In genomic region chr2:23570563-23570962, GRCm38 (mm10) we compare ENCODE assay signal across 9 mouse cellular contexts. TPM values are rescaled to one million over a fixed set of nuclear protein-coding genes. Genes with fewer than 3 reads are reported as not detected.
DNase-seq lines count a peak whose midpoint lies in the region; ATAC-seq and TF ChIP-seq lines count a peak whose summit lies in the region.
"Had no signal": no experiment of that assay in that cellular context is flagged by ENCODE, and none has a peak within 500 bp of the region (broad histone marks: within the 10 kb centered on the region; RNA-seq: fewer than 3 reads in every experiment).

No protein-coding gene starts in this region.

- peaks cover 7% of the 10 kb centered on the region; the same call in 1 of the 2 replicates for H3K4me1 ChIP-seq in kidney, postnatal 0 days (replicated peaks; ENCODE audit: insufficient read depth, low read length)
- H3K4me1 ChIP-seq in embryonic facial prominence, embryonic 15.5 days, result peaks cover 8% of the 10 kb centered on the region
- peaks cover 11% of the 10 kb centered on the region for H3K4me1 ChIP-seq in limb, embryonic 12.5 days (replicated peaks)
- H3K4me1 ChIP-seq in neural tube, embryonic 13.5 days (replicated peaks), result peaks cover 18% of the 10 kb centered on the region

- H3K9me3 ChIP-seq in kidney, postnatal 0 days (replicated peaks; ENCODE audit: low read length), result no peaks in the 10 kb centered on the region
- H3K9me3 ChIP-seq in embryonic facial prominence, embryonic 15.5 days (replicated peaks), result no peaks in the 10 kb centered on the region
- no peaks in the 10 kb centered on the region for H3K9me3 ChIP-seq in limb, embryonic 12.5 days
- H3K9me3 ChIP-seq in neural tube, embryonic 13.5 days, result no peaks in the 10 kb centered on the region

- DNase-seq in kidney, postnatal 0 days (ENCODE audit: low spot score), result no peak
- DNase-seq in kidney, adult 8-10 months, result no peak
- DNase-seq in cerebellum, adult 8-10 months, result no peak
- no peak for DNase-seq in B cell, adult 2 months
- DNase-seq in adrenal gland, postnatal 4 days (ENCODE audit: low spot score in 2 of 2), result no peak
- DNase-seq: cerebellum, postnatal 36 days had no signal

- no peak for TF ChIP-seq CTCF in kidney, postnatal 0 days (IDR thresholded peaks at IDR 0.05; ENCODE audit: low read depth)

- ATAC-seq in kidney, postnatal 0 days (replicated peaks; ENCODE audit: low FRiP score, low read depth), result no peak
- no peak for ATAC-seq in embryonic facial prominence, embryonic 15.5 days (ENCODE audit: insufficient number of reproducible peaks, low FRiP score, low TSS enrichment, low read depth)
- ATAC-seq in limb, embryonic 12.5 days (ENCODE audit: insufficient number of reproducible peaks, insufficient read depth, low FRiP score, low TSS enrichment, low read depth), result no peak
- ATAC-seq in neural tube, embryonic 13.5 days (ENCODE audit: low read depth), result no peak

- no peak overlapping the region for H3K9ac ChIP-seq in kidney, postnatal 0 days (ENCODE audit: low read depth, low read length)
- no peak overlapping the region for H3K9ac ChIP-seq in embryonic facial prominence, embryonic 15.5 days
- no peak overlapping the region for H3K9ac ChIP-seq in limb, embryonic 12.5 days (replicated peaks)
- H3K9ac ChIP-seq in neural tube, embryonic 13.5 days, result peak overlapping the region; percentile 97; the same call in 1 of the 2 replicates

- H3K36me3 ChIP-seq in kidney, postnatal 0 days (ENCODE audit: insufficient read depth, low read length), result no peaks in the 10 kb centered on the region
- no peaks in the 10 kb centered on the region for H3K36me3 ChIP-seq in embryonic facial prominence, embryonic 15.5 days
- H3K36me3 ChIP-seq in limb, embryonic 12.5 days, result no peaks in the 10 kb centered on the region
- no peaks in the 10 kb centered on the region for H3K36me3 ChIP-seq in neural tube, embryonic 13.5 days

- peak overlapping the region; percentile 77 for H3K4me2 ChIP-seq in kidney, postnatal 0 days (ENCODE audit: low read length)
- H3K4me2 ChIP-seq in embryonic facial prominence, embryonic 15.5 days (replicated peaks), result peak overlapping the region; percentile 67
- peak overlapping the region; percentile 80 for H3K4me2 ChIP-seq in limb, embryonic 12.5 days
- H3K4me2 ChIP-seq in neural tube, embryonic 13.5 days, result peak overlapping the region; percentile 95

- no peak overlapping the region for H3K27ac ChIP-seq in kidney, postnatal 0 days
- no peak overlapping the region for H3K27ac ChIP-seq in embryonic facial prominence, embryonic 15.5 days (replicated peaks)
- no peak overlapping the region for H3K27ac ChIP-seq in limb, embryonic 12.5 days
- no peak overlapping the region for H3K27ac ChIP-seq in neural tube, embryonic 13.5 days (replicated peaks)

- H3K27me3 ChIP-seq in kidney, postnatal 0 days (ENCODE audit: insufficient read depth, low read length), result no peaks in the 10 kb centered on the region
- H3K27me3 ChIP-seq in embryonic facial prominence, embryonic 15.5 days, result peaks cover 15% of the 10 kb centered on the region; the same call in 1 of the 2 replicates
- peaks cover 6% of the 10 kb centered on the region; the same call in 1 of the 2 replicates for H3K27me3 ChIP-seq in limb, embryonic 12.5 days
- peaks cover 27% of the 10 kb centered on the region for H3K27me3 ChIP-seq in neural tube, embryonic 13.5 days

- peak overlapping the region; percentile 93 for H3K4me3 ChIP-seq in kidney, postnatal 0 days (replicated peaks; ENCODE audit: low read depth, low read length)
- H3K4me3 ChIP-seq in embryonic facial prominence, embryonic 15.5 days (replicated peaks), result peak overlapping the region; percentile 98
- H3K4me3 ChIP-seq in limb, embryonic 12.5 days (replicated peaks), result peak overlapping the region; percentile 92
- peak overlapping the region; percentile 98 for H3K4me3 ChIP-seq in neural tube, embryonic 13.5 days

- WGBS in kidney, postnatal 0 days, result 83% methylated on average over 4 of the region's 4 CpGs
- 83% methylated on average over 4 of the region's 4 CpGs for WGBS in embryonic facial prominence, embryonic 15.5 days
- WGBS in limb, embryonic 12.5 days, result 86% methylated on average over 4 of the region's 4 CpGs
- 84% methylated on average over 4 of the region's 4 CpGs for WGBS in neural tube, embryonic 13.5 days

RNA-seq across cellular contexts. Expression of gene Spopl, which starts 1.3 kb away (rescaled TPM):
- polyA plus RNA-seq in kidney, postnatal 0 days (2015; fragmentation: Nextera tagmentation; extraction: Ambion mirVana), result 12.3 and 12.7 TPM in 2 replicates
- 12.6 and 13.8 TPM in 2 replicates for polyA plus RNA-seq in embryonic facial prominence, embryonic 15.5 days (2015; fragmentation: Nextera tagmentation; extraction: Ambion mirVana)
- 18.0 and 18.3 TPM in 2 replicates for polyA plus RNA-seq in limb, embryonic 12.5 days (2016; fragmentation: Nextera tagmentation; extraction: Ambion mirVana)
- polyA plus RNA-seq in neural tube, embryonic 13.5 days (2015; fragmentation: Nextera tagmentation; extraction: Ambion mirVana), result 8.3 and 8.5 TPM in 2 replicates
- total RNA-seq in adrenal gland, postnatal 4 days (2021), result 10 to 100 TPM; 27.6 to 29.7 TPM
